Mouse (Mus musculus) 416B (cell line): ENCODE results near the gene Fibin.

Experiments used
- DNase-seq: peaks from one replicate; pipeline ENCODE4 v3.0.0; 2011; ENCODE audit warnings: low read depth

Gene Fibin

GRCm38 (mm10) chr2:110314074-110314473 is 48.9 kb downstream of the Fibin start:
- DNase-seq: no peak

- DNase-seq: no peak
Measured at GRCm38 (mm10) chr2:110313305-110313824, 49.6 kb downstream of the Fibin start.
